Mouse (Mus musculus) spleen, adult 12 weeks (tissue): Measurements from ENCODE around the gene Acap1.
"Not testable (repeated sequence)": the region's sequence is repeated elsewhere in the genome, so short reads cannot be mapped to it uniquely, and the experiment has no call there.

Source experiments
- DNase-seq: peaks from one replicate; pipeline ENCODE4 v3.0.0; 2022; ENCODE audit warnings: low spot score

The Acap1 gene

DNA sequence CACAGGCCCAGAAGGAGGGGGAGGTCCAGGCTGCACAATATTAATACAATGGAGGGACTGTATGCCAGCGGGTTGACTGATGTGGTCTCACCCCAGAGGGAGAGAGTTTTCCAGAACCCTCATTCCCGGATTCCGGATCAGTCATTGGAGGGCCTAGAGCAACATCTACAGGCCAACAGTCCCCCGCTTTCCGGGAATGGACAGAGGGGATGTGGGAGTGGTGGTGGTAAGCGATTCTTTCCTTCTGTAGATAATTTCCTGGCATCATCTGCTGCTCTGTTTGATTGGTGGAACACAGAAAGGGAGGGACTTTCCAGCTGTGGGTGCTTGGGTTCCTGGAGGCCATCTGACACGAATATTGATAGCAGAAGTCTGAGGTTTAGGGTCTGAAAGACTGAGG, 19.2 kb downstream of the Acap1 start:
- DNase-seq = no peak

DNA sequence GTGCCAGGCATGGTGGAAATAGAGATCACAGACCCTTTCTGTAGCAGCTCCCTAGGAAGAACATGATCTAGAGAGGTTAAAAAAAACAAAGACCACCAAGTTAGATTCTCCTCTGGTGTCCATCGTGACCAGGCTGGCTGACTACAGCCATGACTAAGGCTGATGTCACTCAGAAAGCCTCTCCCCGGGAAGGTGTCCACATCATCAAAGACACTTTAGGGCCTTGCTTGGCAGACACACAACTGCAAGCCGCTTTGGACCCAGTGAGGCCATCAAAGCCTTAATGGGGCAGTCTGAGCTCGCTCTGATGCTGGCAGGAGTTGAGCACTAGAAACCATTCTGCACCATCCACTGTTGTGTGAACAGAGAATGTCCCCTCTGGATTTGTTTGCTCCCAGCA, 22.9 kb downstream of the Acap1 start:
- DNase-seq = no peak

DNA sequence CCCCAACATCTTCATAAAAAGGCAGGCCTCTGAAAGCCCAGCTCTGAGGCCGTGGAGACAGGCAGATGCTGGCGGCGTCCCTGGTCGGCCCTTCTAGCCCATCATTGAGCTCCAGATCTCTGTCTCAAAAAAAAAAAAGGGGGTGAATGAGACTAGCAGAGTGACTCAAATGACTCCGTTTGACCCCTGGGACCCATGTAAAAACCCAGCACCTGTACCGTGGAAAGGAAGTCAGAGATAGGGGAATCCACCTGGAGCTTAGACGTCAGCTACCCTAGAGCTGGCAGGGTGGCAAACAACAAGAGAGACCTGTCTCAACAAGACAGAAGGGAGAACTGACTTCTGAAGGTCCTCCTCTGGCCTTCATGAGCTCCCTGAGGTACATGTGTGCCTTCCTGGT, 23.5 kb downstream of the Acap1 start:
- no peak for DNase-seq

DNA sequence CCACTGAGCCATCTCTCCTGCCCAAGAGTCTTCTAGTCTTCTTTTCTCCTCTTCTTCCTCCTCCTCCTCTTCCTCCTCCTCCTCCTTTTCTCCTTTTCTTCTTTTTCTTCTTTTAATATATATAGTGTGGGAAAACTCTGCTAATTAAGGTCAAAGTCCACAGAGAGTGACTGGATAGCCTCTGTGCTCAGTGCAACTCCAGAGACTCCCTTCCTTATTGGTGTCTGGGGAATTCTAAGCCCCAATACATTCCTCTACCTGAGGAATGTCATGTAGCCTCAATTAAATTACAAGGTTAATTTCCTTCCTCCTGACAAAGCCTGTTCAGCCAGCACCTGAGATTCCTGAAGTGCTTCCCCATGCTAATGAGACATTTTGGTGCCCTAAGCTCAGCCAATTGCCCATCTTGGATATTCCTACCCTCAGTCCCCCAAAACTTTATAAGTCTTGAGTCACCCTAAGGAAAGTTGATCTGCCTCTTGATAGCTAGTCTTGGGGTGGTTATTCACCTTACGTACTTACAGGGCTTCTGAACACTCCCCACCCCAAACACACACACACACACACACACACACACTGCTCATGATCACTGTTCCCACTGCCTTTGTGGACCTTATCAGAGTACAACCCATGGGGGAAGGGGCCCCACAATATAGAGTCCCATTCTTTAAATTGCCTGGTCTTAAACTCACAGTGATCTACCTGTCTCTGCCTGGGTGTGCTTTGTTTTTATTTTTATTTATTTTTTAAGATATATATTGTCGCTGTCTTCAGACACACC, 24.9 kb downstream of the Acap1 start:
- DNase-seq = no peak

DNA sequence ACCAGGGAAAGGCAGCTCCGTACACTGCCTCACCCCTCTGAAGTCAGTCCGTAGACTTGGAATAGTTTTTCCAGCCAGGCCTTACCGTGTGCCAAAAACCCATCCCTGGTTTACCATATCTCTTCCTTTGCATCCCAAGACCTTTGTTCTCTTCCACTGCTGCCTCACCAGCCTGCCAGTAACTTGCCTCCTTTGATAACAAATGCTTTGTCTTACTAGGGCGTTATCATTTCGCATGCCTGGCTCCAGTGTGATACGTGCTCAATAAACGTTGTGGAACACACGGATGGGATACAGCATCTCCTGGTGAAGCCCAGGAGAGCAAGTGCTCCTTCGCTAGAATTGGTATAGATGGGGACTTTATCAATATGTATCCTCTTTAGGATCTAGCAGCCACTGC, 28.0 kb downstream of the Acap1 start:
- DNase-seq = no peak

DNA sequence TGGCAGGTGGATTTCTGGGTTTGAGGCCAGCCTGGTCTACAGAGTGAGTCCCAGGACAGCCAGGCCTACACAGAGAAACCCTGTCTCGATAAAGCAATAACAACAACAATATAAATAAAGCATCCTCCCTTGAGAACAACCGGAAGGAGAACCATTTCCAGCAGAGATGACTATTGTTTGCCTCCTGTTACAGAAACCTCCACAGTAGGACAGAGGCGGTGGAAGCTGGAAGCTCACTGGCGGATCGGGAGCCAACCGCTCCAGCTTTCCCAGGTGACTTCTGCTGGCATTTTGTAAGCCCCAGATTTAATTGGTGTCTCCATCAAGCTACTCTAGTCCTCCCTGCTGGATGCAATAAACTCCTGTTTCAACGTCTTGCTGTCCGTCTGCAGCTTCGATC, 29.8 kb downstream of the Acap1 start:
- no peak for DNase-seq

DNA sequence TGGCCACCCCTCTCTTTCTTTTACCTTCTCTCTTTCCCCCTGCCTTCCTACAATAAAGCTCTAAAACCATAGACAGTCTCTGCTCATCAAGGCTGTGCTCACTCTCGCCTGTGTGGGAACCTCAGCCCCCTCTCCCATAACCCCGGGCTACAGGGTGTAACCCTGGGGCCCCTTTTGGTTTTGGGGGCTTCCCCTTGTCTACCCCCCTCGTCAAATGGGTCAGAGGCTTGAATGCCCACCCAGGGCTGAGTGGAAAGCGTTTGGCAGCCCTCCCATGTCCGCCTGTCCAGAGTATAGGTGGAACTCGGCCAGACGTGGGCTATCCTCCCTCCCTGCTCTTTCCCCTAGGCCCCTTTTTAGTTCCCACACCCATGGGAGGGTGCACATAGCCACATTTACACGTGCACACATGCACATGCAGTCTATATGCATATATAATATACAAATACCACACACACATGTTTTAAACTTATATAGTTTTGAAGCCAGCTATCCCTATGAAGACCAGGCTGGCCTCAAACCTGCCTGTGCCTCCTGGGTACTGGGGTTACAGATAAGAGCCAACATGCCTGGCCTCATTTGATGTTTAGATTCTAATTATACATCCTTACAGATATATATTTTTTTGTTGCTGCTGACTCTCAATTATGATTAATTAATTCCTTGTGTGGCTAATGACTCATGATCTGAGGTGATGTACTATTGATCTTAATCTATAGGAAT, 31.0 kb downstream of the Acap1 start:
- DNase-seq = no peak

DNA sequence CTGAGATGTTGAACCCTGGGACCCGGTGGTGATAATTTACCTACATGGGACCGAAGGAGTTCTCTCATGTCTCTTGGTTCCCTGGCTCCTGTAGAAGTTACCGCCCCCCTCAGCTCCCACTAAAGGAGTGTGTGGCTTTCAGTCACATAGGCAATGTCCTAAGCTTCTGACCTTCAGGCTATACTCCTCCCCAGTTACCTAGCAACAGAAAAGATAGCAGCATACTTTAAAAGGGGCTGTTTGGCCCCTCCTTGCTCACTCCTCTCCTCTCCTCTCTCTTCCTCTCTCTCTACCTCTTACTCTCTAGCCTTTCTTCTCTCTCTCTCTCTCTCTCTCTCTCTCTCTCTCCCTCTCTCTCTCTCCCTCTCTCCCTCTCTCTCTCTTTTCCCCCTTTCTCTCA, 31.6 kb downstream of the Acap1 start:
- DNase-seq = not testable (repeated sequence)

DNA sequence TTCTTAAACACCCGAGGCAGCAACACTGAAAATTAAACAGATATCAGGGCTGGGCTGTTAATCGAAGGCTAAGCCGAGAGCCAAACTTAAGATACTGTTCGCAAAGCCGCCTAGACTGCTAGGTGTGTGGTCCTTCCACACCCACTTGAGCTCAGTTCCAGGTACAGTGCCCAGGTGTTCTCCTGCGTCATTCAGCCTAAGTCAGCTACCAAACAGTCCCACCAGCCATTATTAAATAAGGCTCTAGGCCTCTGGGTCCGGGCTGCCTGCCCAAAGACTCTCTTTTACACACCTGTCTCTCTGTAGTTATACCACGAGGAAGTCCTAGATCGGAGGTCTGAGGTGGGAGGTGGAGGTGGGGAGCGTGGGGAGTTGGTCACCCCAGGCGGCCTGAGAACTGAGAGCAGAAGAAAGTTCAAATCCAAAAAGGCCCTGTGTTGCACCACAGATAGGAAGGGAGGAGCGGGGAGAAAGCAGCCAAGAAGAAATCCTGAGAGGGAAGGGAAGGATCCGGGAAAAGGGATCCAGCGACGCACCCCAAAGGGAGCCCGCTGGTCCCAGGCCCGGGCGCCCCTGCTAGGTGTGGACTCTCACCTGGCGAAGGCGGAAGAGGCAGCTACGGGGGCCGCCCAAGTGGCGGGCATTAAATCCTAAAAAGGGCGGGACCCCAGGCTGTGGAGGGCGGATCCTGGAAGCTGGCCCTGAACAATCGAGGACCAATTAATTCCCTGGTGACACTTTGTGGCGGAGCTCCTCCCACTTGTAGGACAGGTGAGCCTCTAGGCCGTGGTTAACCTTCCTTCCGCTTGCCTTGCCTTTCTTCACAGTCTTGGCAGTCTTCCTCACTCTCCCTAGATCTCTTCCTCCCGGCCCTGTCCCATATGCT, 37.0 kb downstream of the Acap1 start, which contains the start of gene Tnk1:
TSS of gene Tnk1 (minus strand) at position 618 of the 886 bp plus-strand sequence.
- DNase-seq = peak; percentile 1

DNA sequence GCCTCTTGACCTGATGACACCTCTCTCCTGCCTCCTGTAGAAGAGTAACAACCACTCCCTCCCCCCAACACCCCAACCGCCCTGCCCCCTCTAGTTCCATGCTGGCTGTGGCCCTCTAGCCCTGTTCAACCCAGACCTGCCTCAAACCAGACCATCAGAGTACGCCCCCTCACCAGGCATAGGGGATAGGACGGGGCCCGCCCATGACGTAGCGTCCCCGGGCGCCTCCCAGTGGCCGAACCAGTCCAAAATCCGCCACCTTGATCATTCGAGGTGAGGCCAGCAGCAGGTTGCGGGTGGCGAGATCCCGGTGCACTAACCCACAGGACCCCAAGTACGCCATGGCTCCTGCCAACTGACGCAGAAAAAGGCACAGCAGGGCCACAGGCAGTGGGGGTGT, 40.0 kb downstream of the Acap1 start:
- no peak for DNase-seq

DNA sequence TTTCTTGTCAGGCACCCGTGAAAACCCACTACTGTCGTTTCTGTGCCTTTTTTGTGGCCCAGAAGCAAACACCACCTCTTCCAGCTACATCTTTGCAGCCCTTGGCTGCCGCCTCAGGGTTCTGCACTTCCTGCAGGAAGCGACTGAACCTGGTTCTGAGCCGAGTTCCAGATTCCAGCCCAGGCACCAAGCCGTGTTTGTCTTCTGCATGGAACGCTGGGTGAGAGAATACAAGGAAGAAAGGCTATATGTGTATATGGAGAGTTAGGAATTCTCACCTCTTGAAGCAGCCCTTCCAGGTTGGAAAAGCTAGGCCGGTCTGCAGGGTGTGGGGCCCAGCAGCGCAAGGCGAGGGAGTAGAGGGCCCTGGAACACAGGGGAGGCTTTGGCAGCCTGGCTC, 40.7 kb downstream of the Acap1 start:
- DNase-seq = no peak

DNA sequence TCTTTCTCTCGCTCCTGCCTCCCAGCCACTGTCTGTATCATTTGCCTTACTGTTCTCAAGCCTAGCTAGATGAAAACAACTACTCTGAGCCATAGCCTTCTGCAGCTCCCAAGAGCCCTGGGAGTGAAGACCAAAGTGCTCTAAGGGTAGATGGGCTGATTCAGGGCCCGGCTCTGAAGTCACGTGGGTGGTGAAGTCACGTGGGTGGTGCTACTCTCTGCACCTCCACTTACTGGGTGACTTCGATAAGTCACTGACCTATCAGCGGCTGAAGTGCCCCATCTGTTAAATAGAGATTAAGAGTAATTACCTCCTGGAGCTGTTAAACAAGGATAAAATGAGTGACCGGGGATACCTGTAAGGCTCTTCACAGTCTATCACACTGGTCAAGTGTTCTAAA, 41.3 kb downstream of the Acap1 start:
- peak; percentile 81 for DNase-seq

DNA sequence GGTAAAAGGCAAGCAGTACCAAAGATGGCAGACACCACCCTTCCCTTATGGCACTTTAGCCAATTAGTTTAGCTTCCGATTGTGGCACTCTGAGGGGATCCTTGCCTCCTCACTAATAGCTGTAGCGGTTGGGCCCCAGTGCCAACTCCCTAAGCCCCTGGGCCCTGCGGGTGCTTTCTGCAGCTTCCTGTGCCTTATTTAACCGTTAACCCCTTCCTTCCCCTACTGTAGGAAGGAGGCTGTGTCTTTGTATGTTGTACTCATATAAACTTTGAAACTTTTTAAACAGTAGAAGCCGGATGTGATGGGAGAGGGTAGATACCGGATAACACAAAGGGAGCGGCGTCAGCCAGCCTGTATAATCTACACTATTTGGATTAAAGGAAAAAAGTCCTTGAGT, 44.6 kb downstream of the Acap1 start:
- DNase-seq = no peak

DNA sequence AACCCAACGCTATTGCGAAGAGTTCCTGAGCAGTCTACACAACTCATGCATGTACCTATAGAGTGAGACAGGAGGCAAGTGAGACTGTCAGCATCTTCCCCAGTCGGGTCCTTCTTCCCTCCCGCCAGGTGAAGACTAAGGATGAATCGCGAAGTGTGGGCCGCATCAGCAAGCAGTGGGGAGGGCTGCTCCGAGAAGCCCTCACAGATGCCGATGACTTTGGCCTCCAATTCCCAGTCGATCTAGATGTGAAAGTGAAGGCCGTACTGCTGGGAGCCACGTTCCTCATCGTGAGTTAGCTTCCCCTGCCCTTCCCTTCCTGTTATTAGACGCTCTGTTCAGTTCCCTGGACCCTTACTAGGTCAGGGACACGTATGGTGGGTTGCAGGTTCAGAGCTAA, 45.5 kb downstream of the Acap1 start:
- DNase-seq = no peak

DNA sequence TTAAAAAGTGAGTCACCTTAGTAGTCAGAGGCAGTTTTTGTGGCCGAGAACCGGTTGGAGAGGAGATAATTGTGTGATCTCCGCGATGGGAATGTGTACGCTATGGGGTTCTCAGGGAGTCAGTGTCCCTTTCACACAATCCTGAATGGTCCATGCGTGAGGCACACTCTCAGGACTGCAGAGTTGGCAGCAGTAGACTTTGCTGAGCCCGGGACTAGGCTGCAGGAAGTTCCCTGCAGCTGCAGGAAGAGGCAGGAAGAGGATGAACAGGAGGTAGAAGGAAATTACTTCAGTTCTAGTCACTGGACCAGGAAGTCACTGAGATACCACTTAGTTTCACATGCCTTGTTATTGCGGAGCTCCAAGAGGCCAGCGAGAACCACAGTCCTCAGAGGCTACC, 46.2 kb downstream of the Acap1 start:
- no peak for DNase-seq

DNA sequence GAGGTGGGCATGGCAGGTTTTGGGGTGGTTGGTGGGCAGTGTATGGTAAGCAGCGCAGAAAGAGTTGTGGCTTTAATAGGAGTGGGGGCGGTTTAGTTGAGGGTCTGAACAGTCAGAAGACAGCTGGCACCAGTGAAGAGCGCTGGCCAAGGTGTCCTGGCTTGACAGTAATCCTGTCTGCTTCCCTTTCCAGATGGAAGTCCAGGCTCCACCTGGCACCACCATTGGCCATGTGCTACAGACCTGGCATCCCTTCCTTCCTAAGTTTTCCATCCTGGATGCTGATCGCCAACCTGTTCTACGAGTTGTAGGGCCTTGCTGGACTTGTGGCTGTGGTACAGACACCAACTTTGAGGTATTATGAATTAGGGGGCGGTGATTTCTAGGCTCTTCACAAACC, 47.3 kb downstream of the Acap1 start:
- DNase-seq = no peak

DNA sequence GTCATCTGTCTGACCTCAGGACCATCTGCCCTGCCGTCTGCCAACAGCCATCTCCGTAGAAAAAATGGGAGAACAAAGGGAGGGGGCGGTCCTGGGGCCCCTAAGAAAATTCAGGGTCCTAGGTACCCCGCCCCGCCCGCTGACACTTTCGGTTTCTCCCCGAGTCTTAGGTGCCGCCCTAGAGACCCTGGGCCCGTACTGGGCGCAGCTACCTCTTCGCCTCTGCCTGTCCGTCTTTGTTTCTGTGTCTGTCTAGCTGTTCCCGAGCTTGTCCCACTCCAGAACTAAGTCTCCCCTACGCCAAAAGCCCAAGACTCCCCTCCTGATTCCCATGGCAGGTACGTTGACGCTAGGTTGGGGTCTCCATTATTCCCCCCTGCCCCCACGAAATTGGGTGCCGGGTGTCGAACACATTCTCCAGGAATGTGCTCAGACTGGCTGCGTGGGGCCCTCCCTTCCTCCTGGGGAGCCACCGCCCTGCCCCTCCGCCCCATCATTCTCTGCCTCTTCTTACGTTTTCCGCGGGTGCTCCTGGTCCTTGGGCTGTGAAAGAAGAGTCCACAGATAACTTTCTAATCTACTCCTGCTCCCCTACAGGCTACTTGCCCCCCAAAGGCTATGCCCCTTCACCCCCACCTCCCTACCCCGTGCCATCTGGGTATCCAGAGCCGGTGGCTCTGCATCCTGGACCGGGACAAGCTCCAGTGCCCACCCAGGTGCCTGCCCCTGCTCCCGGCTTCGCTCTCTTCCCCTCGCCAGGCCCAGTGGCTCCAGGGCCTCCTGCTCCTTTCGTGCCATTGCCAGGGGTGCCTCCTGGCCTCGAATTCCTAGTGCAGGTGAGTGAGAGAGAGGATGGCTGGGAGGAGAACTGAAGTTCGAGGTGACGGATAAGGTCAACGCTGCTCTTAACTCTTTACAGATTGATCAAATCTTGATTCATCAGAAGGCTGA, 48.3 kb downstream of the Acap1 start:
- DNase-seq = peak; percentile 39

DNA sequence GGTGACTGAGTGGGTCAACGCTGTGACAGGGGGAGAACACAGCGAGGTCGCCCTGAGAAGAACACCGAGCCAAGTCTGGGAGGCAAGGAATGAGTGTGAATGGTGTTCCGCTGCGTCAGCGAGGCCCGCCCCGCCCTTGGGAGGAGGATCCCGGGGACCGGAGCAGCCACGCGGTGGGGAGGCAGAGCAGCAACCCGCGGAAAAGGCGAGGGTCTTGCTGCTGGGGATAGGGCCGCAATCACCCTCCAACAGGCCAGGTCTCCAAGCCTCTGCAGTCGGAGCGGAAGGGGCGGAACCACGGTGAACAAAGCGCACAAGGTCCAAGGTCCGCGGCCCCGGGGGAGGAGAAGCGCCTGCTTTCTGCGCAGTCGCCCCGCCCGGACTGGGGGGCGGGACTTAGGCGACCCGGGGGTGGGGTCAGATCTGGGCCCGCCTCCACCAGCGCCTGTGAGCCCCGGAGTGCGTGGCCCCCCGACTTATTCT, 49.1 kb downstream of the Acap1 start, which contains the start of gene Plscr3:
TSS of gene Plscr3 (plus strand) at position 179 of the 483 bp plus-strand sequence.
- peak; percentile 90 for DNase-seq

DNA sequence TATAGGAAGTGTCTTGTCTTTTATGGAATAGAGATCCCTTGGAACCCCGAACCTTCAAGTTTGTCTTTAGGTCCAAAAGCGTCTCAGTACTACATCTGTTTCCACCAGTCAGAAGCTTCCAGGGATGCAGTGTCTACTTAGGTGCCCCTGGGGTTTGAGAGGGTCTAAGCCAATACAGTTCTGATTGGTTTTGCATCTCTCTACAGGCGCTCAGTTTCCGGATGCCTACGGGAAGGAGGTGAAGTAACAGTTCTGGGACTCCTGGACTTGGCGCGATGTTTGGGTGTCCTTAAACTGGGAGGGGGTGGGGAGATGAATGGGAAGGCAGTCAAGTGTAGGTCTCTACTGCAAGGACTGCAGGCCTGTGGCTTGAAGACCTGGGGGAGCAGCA, 56.6 kb downstream of the Acap1 start:
- no peak for DNase-seq

DNA sequence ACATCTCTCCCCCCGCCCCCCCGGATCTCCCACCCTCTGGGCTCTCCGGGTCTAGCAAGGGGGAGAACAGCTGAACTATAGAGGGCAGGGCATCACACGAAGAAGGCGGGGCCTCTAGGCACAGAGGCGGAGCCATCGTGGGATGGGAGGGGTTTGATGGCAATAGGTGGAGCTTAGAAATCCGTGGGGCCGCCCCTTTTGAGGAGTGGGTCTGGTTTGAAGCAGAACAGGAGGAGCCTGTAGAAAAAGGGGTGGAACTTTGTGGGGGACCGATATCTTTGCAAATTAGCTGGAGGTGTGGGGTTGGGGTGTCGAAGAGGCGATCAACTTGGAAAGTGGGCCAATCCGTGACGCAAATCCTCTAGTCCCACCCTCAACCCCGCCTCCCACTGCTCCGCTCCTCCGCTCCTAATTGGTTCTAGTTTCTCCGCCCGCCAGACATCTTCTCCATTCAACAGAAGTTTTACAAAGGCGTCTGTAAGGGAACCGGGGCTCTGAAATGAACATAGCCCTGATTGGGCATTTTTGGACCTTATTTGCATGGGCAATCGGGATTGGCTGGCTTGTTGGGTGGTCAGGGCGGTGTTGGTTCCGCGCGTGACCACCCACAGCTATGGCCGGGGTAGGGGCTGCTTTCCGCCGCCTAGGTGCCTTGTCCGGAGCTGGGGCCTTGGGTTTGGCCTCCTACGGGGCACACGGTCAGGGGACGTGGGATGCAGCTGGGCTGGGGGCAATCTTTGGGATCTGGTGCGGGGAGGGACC, 57.2 kb downstream of the Acap1 start, which contains the start of gene Tmem256:
TSS of gene Tmem256 (plus strand) at position 563 of the 762 bp plus-strand sequence.
- DNase-seq = peak; percentile 90
